Mouse (Mus musculus): ENCODE results near the gene Atp5j. TPM values are rescaled to one million over a fixed set of nuclear protein-coding genes. Genes with fewer than 3 reads are reported as not detected.

Atp5j gene
- polyA plus RNA-seq, 2 experiments, result 329 to 879 TPM

GRCm38 (mm10) chr16:84778861-84779630 lies 56.4 kb downstream of the Atp5j start:
- Histone ChIP-seq H3K27ac (replicated peaks; ENCODE audit: low read depth, low read length) (no peak overlapping the region), H3K27me3 (ENCODE audit: control insufficient read depth, insufficient read depth, low read length) (peaks cover 17% of the 10 kb centered on the region), H3K36me3 (ENCODE audit: control insufficient read depth, insufficient read depth, low read length) (no peaks in the 10 kb centered on the region), H3K9ac (ENCODE audit: low read depth, low read length, severe bottlenecking) (no peak overlapping the region), H3K4me2 (replicated peaks; ENCODE audit: low read depth, low read length, severe bottlenecking) (no peak overlapping the region), H3K4me3 (replicated peaks; ENCODE audit: low read length) (no peak overlapping the region), H3K9me3 (ENCODE audit: control insufficient read depth, low read length) (no peaks in the 10 kb centered on the region), H3K4me1 (ENCODE audit: control insufficient read depth, insufficient read depth, low read length) (no peaks in the 10 kb centered on the region)
- DNase-seq (ENCODE audit: low spot score) (no peak), ATAC-seq (ENCODE audit: low FRiP score, low read depth) (no peak)
- no peak for TF ChIP-seq POLR2A (IDR thresholded peaks at IDR 0.05; ENCODE audit: borderline replicate concordance, extremely low read depth, insufficient read depth, insufficient read length)
- 79% methylated on average over 6 of the region's 6 CpGs for WGBS

GRCm38 (mm10) chr16:84778431-84778830 lies 57.0 kb downstream of the Atp5j start:
- ATAC-seq (ENCODE audit: low FRiP score, low read depth), result no peak
- Histone ChIP-seq H3K27me3 (ENCODE audit: control insufficient read depth, insufficient read depth, low read length) (peaks cover 17% of the 10 kb centered on the region), H3K9ac (ENCODE audit: low read depth, low read length, severe bottlenecking) (no peak overlapping the region), H3K4me1 (ENCODE audit: control insufficient read depth, insufficient read depth, low read length) (peaks cover 3% of the 10 kb centered on the region; the same call in 1 of the 2 replicates), H3K9me3 (ENCODE audit: control insufficient read depth, low read length) (no peaks in the 10 kb centered on the region), H3K4me2 (replicated peaks; ENCODE audit: low read depth, low read length, severe bottlenecking) (no peak overlapping the region), H3K36me3 (ENCODE audit: control insufficient read depth, insufficient read depth, low read length) (no peaks in the 10 kb centered on the region), H3K27ac (replicated peaks; ENCODE audit: low read depth, low read length) (no peak overlapping the region), H3K4me3 (replicated peaks; ENCODE audit: low read length) (no peak overlapping the region)
- TF ChIP-seq POLR2A (IDR thresholded peaks at IDR 0.05; ENCODE audit: borderline replicate concordance, extremely low read depth, insufficient read depth, insufficient read length), result no peak
- no peak for DNase-seq (ENCODE audit: low spot score)
- WGBS, result 62% methylated on average over 6 of the region's 6 CpGs

Other genes starting within 250 kb of the Atp5j start
- 28.0 and 39.1 TPM in 2 replicates for gene Mrpl39, start 99.9 kb downstream of the Atp5j start, polyA plus RNA-seq (2012; rRNA removed)
- gene Mrpl39, start 99.9 kb downstream of the Atp5j start, polyA plus RNA-seq (2014; fragmentation: Nextera tagmentation; extraction: Ambion mirVana), result 41.1 and 46.1 TPM in 2 replicates
- gene Jam2, start 61.5 kb downstream of the Atp5j start, polyA plus RNA-seq (2012; rRNA removed), result 8.8 and 9.1 TPM in 2 replicates
- 12.8 and 14.6 TPM in 2 replicates for gene Jam2, start 61.5 kb downstream of the Atp5j start, polyA plus RNA-seq (2014; fragmentation: Nextera tagmentation; extraction: Ambion mirVana)
- gene Gabpa, start 700 bp downstream of the Atp5j start, polyA plus RNA-seq (2012; rRNA removed), result 28.4 and 33.9 TPM in 2 replicates
- gene Gabpa, start 700 bp downstream of the Atp5j start, polyA plus RNA-seq (2014; fragmentation: Nextera tagmentation; extraction: Ambion mirVana), result 34.4 and 38.4 TPM in 2 replicates

Data from limb, embryonic 14.5 days (tissue).